Mouse (Mus musculus): ENCODE measurements around the gene Spn.

DNA sequence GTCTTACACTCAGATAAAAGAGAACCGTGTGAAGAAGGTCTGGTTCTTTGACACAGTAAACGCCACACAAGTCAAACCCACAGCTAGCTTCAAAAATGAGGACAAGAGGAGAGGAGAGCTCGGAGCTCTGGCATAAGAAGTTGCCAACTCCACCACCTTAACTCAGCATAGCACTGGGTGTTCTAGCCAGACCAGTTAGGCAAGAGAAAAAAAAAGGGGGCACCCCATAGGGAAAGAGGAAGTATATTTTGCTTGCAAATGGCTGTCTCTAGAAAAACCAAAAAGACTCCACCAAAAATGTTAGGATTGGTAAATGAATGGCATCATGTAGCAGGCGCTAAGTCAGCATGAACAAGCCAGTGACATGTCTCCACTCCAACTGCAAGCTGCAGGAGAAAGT, 26.4 kb upstream of the Spn start:
- TF ChIP-seq CTCF (conservative IDR thresholded peaks at IDR 0.05; ENCODE audit: low read length) (no peak), NANOG (IDR thresholded peaks at IDR 0.05; ENCODE audit: borderline replicate concordance, low read length) (no peak)

Data from E14TG2a.4 (cell line).